Mouse (Mus musculus) midbrain, embryonic 16.5 days (tissue): ENCODE results near the gene Rbms3. TPM values are rescaled to one million over a fixed set of nuclear protein-coding genes. Genes with fewer than 3 reads are reported as not detected.

Experiments
- ATAC-seq: fragments of 200-750 bp; cut with Nextera tagmentation; 2 replicates; pipeline ENCODE4 v1.8.0; 2017; ENCODE audit warnings: moderate TSS enrichment
- H3K27ac ChIP-seq: fragments of 300-500 bp; sonication (generic); 2 replicates; pipeline ENCODE4 v1.5.1; 2014; ENCODE audit warnings: mild to moderate bottlenecking, low read length, mixed read lengths
- H3K27me3 ChIP-seq: fragments of 300-500 bp; sonication (generic); 2 replicates; pipeline ENCODE4 v1.6.1; 2014; ENCODE audit warnings: low read depth, low read length, mixed read lengths; ENCODE audit not compliant: control insufficient read depth, insufficient read depth
- H3K36me3 ChIP-seq: fragments of 300-500 bp; sonication (generic); 2 replicates; pipeline ENCODE4 v1.6.1; 2014; ENCODE audit warnings: mild to moderate bottlenecking, low read length, moderate library complexity, mixed read lengths; ENCODE audit not compliant: control insufficient read depth, insufficient read depth
- H3K4me1 ChIP-seq: fragments of 300-500 bp; sonication (generic); 2 replicates; pipeline ENCODE4 v1.6.1; 2014; ENCODE audit warnings: mild to moderate bottlenecking, low read length, mixed read lengths; ENCODE audit not compliant: control insufficient read depth, insufficient read depth
- H3K4me2 ChIP-seq: fragments of 300-500 bp; sonication (generic); 2 replicates; pipeline ENCODE4 v1.6.1; 2014; ENCODE audit warnings: mild to moderate bottlenecking, low read length, mixed read lengths
- H3K4me3 ChIP-seq: fragments of 300-500 bp; sonication (generic); 2 replicates; pipeline ENCODE4 v1.5.1; 2014; ENCODE audit warnings: low read depth, mild to moderate bottlenecking, low read length, moderate library complexity, mixed read lengths
- H3K9ac ChIP-seq: fragments of 300-500 bp; sonication (generic); 2 replicates; pipeline ENCODE4 v1.6.1; 2014; ENCODE audit warnings: low read depth, low read length, mixed read lengths
- H3K9me3 ChIP-seq: fragments of 300-500 bp; sonication (generic); replicated peaks from 2 replicates; pipeline ENCODE4 v1.6.1; 2014; ENCODE audit warnings: mild to moderate bottlenecking, low read length, mixed read lengths; ENCODE audit not compliant: control insufficient read depth, poor library complexity, severe bottlenecking
- WGBS: fragments of 180-500 bp; shearing (Covaris S2); extraction: QIAGEN DNeasy Blood & Tissue Kit; methylation state at CpG from one replicate; pipeline ENCODE4 v1.1.7; 2014; 5-methylcytosine and 5-hydroxymethylcytosine counted together
- polyA plus RNA-seq: library from polyadenylated mRNA; unstranded; fragments of >200 nt; fragmentation: Nextera tagmentation; extraction: Ambion mirVana; gene quantifications from 2 replicates; pipeline ENCODE4 v1.2.1, GENCODE M21; 2015

Gene Rbms3
- polyA plus RNA-seq, 1 experiment from 2014 or later, result 65.9 TPM

DNA sequence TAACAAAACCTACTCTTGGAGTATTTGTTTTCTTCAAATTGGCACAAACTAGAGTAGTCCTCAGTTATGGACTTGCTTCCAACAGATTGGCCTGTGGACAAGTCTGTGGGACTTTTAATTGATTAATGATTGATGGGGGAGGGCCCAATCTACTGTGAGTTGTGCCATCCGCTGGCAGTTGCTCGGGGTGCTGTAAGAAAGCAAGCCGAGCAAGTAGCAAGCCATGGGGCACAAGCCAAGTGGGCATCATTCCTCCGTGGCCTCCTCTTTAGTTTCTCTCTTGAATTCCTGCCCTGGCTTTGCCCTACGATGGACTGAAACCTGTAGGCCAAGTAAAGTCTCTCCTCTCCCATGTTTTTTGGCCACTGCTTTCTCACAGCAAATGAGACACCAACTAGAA lies 299.0 kb downstream of the Rbms3 start:
- Histone ChIP-seq H3K27me3 (no peaks in the 10 kb centered on the region), H3K4me1 (no peaks in the 10 kb centered on the region), H3K9me3 (no peaks in the 10 kb centered on the region), H3K4me3 (no peak overlapping the region), H3K9ac (no peak overlapping the region), H3K36me3 (no peaks in the 10 kb centered on the region), H3K4me2 (no peak overlapping the region), H3K27ac (no peak overlapping the region)
- 92% methylated on average over 5 of the region's 5 CpGs for WGBS
- no peak for ATAC-seq

DNA sequence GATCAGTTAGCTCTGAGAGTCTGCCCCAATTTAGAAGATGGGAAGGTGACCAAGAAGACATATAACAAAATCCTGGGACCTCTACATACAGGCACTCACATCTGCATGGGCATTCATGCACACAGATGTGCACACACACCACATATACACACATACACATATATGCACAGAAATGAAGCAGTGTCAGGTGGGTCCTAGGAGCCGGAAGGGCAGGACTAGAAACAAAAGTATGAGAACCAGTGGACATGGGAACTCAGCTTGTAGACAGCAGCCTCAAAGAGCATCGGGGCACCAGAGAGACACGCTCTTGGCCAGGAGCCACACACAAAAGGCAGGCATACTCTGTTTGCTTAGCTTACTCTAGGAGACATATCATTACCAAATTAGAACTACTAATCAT lies 310.4 kb downstream of the Rbms3 start:
- no peaks in the 10 kb centered on the region for H3K36me3 ChIP-seq
- WGBS, result 84% methylated on average over 3 of the region's 3 CpGs
- H3K9me3 ChIP-seq, result no peaks in the 10 kb centered on the region
- no peaks in the 10 kb centered on the region for H3K4me1 ChIP-seq
- no peak for ATAC-seq
- H3K4me3 ChIP-seq, result no peak overlapping the region
- no peak overlapping the region for H3K27ac ChIP-seq
- H3K27me3 ChIP-seq, result no peaks in the 10 kb centered on the region
- H3K4me2 ChIP-seq, result no peak overlapping the region
- no peak overlapping the region for H3K9ac ChIP-seq

DNA sequence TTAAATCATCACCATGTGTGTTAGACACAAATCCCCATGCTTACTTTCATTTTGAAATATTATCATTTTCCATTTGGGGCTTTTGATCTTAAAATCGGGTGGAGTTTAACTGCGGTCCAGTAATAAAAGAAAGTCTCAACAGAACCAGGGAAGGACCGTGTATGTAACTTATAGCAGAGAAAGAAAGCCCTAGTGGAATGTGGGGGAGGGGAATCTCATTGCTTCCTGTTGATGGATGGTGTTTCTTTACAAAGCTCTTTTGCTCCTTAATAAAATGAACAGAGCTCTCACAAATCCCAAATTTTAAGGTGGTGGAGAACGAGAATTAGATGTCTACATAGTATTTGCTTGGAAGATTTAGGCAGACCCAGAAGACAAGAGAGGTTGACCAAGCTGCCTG lies 311.3 kb downstream of the Rbms3 start:
- Histone ChIP-seq H3K4me3 (no peak overlapping the region), H3K27ac (no peak overlapping the region), H3K27me3 (no peaks in the 10 kb centered on the region), H3K9ac (no peak overlapping the region), H3K36me3 (no peaks in the 10 kb centered on the region), H3K4me1 (no peaks in the 10 kb centered on the region), H3K9me3 (no peaks in the 10 kb centered on the region), H3K4me2 (no peak overlapping the region)
- no peak for ATAC-seq
- 65% methylated on average over 4 of the region's 4 CpGs for WGBS

DNA sequence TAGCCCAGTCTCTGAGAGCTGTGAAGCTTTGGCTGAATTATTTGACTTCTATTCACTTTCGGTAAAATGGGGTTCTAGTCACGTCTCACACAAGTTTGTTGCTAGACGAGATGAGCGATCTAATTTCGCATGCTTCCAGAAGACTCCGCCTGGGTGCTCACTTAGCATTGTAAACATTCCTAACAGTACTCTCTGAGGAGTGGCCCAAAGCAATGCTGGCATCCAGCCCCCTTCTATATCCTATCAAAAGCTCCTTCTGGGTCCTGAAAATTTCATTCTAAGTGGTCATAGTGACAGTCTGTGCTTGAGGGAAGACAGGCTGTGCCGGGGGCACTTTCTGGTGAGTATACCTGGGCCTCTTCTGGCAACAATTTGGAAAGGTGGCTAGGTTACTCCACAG lies 312.5 kb downstream of the Rbms3 start:
- 95% methylated on average over 7 of the region's 7 CpGs for WGBS
- no peak overlapping the region for H3K9ac ChIP-seq
- H3K4me3 ChIP-seq, result no peak overlapping the region
- no peaks in the 10 kb centered on the region for H3K4me1 ChIP-seq
- no peaks in the 10 kb centered on the region for H3K36me3 ChIP-seq
- H3K9me3 ChIP-seq, result no peaks in the 10 kb centered on the region
- H3K4me2 ChIP-seq, result no peak overlapping the region
- no peak for ATAC-seq
- H3K27me3 ChIP-seq, result no peaks in the 10 kb centered on the region
- no peak overlapping the region for H3K27ac ChIP-seq

DNA sequence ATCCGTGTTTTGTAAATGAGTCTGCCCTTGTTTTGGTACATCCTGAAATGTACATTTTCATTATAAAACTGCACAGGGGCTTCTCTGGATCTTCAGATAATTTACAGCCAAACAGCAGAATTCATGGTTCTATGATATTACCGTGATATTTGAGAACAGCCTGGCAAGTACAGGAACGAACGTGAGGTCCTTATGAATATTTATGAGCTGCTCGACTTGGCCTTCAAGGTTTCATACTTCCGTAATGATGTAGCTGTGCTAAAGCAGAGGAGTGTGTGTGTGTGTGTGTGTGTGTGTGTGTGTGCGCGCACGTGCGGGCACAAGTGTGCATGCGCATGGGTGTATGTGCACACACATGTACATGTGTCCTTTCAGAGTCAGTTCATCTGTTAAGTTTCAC lies 316.1 kb downstream of the Rbms3 start:
- Histone ChIP-seq H3K4me1 (no peaks in the 10 kb centered on the region), H3K36me3 (no peaks in the 10 kb centered on the region), H3K4me3 (no peak overlapping the region), H3K9ac (no peak overlapping the region), H3K27ac (no peak overlapping the region), H3K4me2 (no peak overlapping the region), H3K27me3 (no peaks in the 10 kb centered on the region), H3K9me3 (no peaks in the 10 kb centered on the region; the same call in 1 of the 2 replicates)
- WGBS, result 66% methylated on average over 11 of the region's 11 CpGs
- ATAC-seq, result no peak

DNA sequence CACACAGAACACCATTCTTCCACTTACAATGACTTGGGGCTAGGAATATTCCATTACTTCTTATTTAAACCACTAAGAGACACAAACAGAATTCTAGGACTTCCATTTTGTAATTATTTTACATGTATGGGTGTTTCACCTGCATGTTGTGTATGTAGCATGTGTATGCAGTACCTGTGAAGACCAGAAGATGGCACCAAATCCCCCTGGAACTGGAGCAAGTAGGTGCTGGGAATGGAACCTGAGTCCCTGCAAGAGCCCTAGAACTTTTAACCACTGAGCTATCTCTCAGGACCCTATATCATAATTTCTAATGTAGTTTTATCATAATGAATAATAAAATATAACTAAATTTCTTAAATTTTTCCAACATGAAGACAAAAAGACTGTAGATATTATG lies 319.9 kb downstream of the Rbms3 start:
- no peaks in the 10 kb centered on the region; the same call in 1 of the 2 replicates for H3K4me1 ChIP-seq
- H3K4me3 ChIP-seq, result no peak overlapping the region
- H3K9ac ChIP-seq, result no peak overlapping the region
- H3K9me3 ChIP-seq, result no peaks in the 10 kb centered on the region; the same call in 1 of the 2 replicates
- ATAC-seq, result no peak
- no peak overlapping the region for H3K4me2 ChIP-seq
- H3K27me3 ChIP-seq, result no peaks in the 10 kb centered on the region
- H3K27ac ChIP-seq, result no peak overlapping the region
- no peaks in the 10 kb centered on the region for H3K36me3 ChIP-seq

DNA sequence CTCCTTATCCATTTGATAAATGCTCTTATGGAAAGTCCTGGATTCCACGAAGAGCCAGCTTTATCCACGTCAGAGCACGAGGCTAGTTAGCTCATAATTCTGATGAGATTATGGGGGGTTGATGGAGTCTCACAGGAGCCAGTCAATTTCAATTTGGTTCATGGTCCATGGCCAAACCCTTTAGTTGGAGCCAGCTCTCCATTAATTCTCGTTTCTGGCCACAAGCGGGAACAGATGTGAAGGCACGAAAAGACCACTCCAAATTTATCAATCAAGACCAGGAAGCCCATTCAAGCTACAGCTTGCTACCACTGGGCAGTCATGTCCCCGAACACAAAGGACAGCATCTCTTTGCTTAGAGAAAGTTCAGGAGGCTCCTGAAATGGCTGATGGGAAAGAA lies 330.7 kb downstream of the Rbms3 start:
- WGBS, result 62% methylated on average over 7 of the region's 7 CpGs
- Histone ChIP-seq H3K9ac (no peak overlapping the region), H3K36me3 (no peaks in the 10 kb centered on the region), H3K9me3 (no peaks in the 10 kb centered on the region), H3K4me2 (no peak overlapping the region), H3K4me1 (peaks cover 6% of the 10 kb centered on the region), H3K27me3 (no peaks in the 10 kb centered on the region), H3K27ac (no peak overlapping the region), H3K4me3 (no peak overlapping the region)
- ATAC-seq, result no peak

DNA sequence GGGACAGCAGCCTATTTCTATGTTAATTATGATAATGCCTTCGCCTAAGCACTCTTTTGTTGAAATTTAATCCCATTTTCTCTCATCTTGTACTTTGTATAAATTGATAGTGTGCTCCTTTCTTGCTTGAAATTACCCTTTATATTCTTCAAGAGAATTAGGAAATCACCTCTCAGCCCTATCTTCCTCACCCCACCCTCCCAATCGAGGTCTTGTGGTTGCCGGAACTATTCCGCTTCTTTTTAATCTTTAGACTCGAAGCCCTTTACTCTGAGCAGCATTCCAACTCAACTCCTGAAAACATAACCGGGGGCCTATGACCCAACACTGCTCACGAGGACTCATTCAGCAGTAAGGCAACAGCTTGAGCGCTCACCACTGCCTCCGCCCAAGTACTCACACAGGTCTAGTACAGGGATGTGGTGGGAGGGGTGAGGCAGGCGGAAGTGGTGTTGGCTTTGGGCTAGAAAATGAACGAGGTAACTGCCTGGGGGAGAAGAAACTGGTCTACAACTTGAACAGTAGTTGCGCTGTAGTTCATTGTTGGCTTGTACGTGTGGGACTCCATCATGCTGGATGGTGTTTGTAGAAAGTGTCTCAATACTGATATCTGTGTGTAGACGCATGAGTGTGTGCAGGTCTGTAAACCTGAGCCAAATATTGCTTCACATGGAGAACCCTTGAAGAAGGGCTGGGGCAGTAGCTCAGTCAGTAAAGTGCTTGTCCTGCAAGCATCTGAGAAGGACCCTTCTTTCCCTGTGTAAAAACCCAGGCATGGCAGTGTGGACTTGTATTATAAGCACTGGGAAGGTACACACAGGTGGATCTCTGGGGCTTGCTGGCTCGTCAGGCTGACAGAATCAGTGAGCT lies 331.8 kb downstream of the Rbms3 start:
- no peak overlapping the region for H3K27ac ChIP-seq

DNA sequence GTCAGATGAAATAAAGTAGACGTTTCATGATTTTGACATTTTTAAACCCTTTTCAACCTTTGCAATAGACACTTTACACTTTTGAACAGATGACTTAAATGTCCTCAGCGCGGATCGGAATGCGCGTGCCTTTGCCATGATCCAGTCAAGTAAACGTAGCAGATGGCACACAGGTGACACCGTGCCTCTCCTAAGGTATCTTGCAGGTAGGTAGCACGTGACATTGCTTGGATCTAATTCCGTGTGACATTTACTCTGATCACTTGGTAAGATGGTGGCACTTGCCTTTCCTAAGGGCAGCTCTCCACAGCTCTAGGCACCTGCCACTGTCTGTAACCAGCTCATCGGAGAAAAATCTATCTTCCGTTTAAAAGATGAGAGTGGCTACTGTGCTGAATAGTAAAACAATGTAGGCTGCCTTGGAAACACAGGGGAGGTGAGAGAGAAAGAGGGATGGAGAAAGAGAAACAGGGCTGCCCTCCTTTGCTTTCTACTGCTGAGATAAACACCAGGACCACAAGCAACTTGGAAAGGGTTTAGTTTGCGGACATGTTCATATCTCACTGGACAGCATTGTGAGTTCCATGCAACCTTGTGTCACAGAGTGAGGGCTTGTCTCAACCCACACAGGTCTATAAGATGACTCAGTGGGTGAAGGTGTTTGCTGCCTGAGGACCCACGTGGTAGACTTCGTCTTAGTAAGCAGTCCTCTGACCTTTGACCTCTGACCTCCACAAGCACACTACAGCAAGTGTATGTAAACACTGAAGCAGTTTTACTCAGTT lies 338.5 kb downstream of the Rbms3 start:
- no peak overlapping the region for H3K9ac ChIP-seq
- H3K4me2 ChIP-seq, result no peak overlapping the region
- no peak for ATAC-seq
- H3K27me3 ChIP-seq, result no peaks in the 10 kb centered on the region
- no peaks in the 10 kb centered on the region for H3K36me3 ChIP-seq
- no peak overlapping the region for H3K4me3 ChIP-seq
- no peak overlapping the region for H3K27ac ChIP-seq
- H3K9me3 ChIP-seq, result no peaks in the 10 kb centered on the region
- 73% methylated on average over 15 of the region's 15 CpGs for WGBS
- H3K4me1 ChIP-seq, result peaks cover 3% of the 10 kb centered on the region; the same call in 1 of the 2 replicates

More for the DNA sequence above, 331.8 kb downstream of the Rbms3 start:
- no peak overlapping the region for H3K9ac ChIP-seq
- no peak overlapping the region for H3K4me3 ChIP-seq
- H3K27me3 ChIP-seq, result no peaks in the 10 kb centered on the region
- no peak for ATAC-seq
- no peak overlapping the region for H3K4me2 ChIP-seq
- WGBS, result 24% methylated on average over 15 of the region's 15 CpGs
- no peaks in the 10 kb centered on the region for H3K9me3 ChIP-seq
- no peaks in the 10 kb centered on the region for H3K36me3 ChIP-seq
- H3K4me1 ChIP-seq, result peaks cover 6% of the 10 kb centered on the region
